Mouse (Mus musculus): ENCODE measurements around the gene Gm3460.
A peak's percentile ranks its signal among the peaks of the same experiment; 100 is the strongest.
"Not testable (repeated sequence)": the region's sequence is repeated elsewhere in the genome, so short reads cannot be mapped to it uniquely, and the experiment has no call there.

Gm3460 gene

GRCm38 (mm10) chr14:6622318-6622717 lies at the start of gene Gm3460:
TSS of gene Gm3460 (minus strand) at chr14:6622418.
- not testable (repeated sequence) for DNase-seq

- peak; percentile 2 for DNase-seq
Observed at GRCm38 (mm10) chr14:6606436-6606835, 15.8 kb downstream of the Gm3460 start.

- peak; percentile 31 for DNase-seq
Observed at GRCm38 (mm10) chr14:6605004-6605403, 17.2 kb downstream of the Gm3460 start.

- peak; percentile 2 for DNase-seq
Observed at GRCm38 (mm10) chr14:6604551-6604950, 17.7 kb downstream of the Gm3460 start.

GRCm38 (mm10) chr14:6590513-6590912 lies 31.7 kb downstream of the Gm3460 start, which contains the start of gene Gm3629:
TSS of gene Gm3629 (minus strand) at chr14:6590613.
- not testable (repeated sequence) for DNase-seq

All from right cerebral cortex, postnatal 14 days (tissue).